Mouse (Mus musculus) stomach, postnatal 0 days (tissue): ENCODE results near the gene Tmem254a. TPM values are rescaled to one million over a fixed set of nuclear protein-coding genes. Genes with fewer than 3 reads are reported as not detected.
"Not testable (repeated sequence)": the region's sequence is repeated elsewhere in the genome, so short reads cannot be mapped to it uniquely, and the experiment has no call there.

ENCODE experiments used
- ATAC-seq: fragments of 200-750 bp; cut with Nextera tagmentation; 2 replicates; pipeline ENCODE4 v1.8.0; 2017; ENCODE audit not compliant: low FRiP score, low TSS enrichment
- DNase-seq: peaks from one replicate; pipeline ENCODE4 v3.0.0-alpha.2; 2016; ENCODE audit warnings: low spot score
- H3K27ac ChIP-seq: fragments of 300-500 bp; sonication (generic); replicated peaks from 2 replicates; pipeline ENCODE4 v1.5.1; 2014; ENCODE audit warnings: mild to moderate bottlenecking, control low read depth
- H3K27me3 ChIP-seq: fragments of 300-500 bp; sonication (generic); 2 replicates; pipeline ENCODE4 v1.6.1; 2014; ENCODE audit warnings: low read length; ENCODE audit not compliant: control insufficient read depth, insufficient read depth
- H3K36me3 ChIP-seq: fragments of 300-500 bp; sonication (generic); 2 replicates; pipeline ENCODE4 v1.6.1; 2014; ENCODE audit warnings: low read length, mixed read lengths; ENCODE audit not compliant: control insufficient read depth, insufficient read depth
- H3K4me1 ChIP-seq: fragments of 300-500 bp; sonication (generic); replicated peaks from 2 replicates; pipeline ENCODE4 v1.6.1; 2014; ENCODE audit warnings: antibody characterized with exemption; ENCODE audit not compliant: control insufficient read depth, insufficient read depth
- H3K4me2 ChIP-seq: fragments of 300-500 bp; sonication (generic); replicated peaks from 2 replicates; pipeline ENCODE4 v1.6.1; 2014; ENCODE audit warnings: low read depth, mild to moderate bottlenecking, control low read depth, moderate library complexity
- H3K4me3 ChIP-seq: fragments of 300-500 bp; sonication (generic); 2 replicates; pipeline ENCODE4 v1.5.1; 2014; ENCODE audit warnings: low read depth, low read length, control low read depth
- H3K9ac ChIP-seq: fragments of 300-500 bp; sonication (generic); 2 replicates; pipeline ENCODE4 v1.6.1; 2014; ENCODE audit warnings: mild to moderate bottlenecking, low read length, control low read depth, mixed read lengths
- H3K9me3 ChIP-seq: fragments of 300-500 bp; sonication (generic); 2 replicates; pipeline ENCODE4 v1.6.1; 2016; ENCODE audit warnings: low read length; ENCODE audit not compliant: control insufficient read depth
- WGBS: fragments of 180-500 bp; shearing (Covaris S2); extraction: QIAGEN DNeasy Blood & Tissue Kit; methylation state at CpG from one replicate; pipeline ENCODE4 v1.1.7; 2014; 5-methylcytosine and 5-hydroxymethylcytosine counted together
- polyA plus RNA-seq: library from polyadenylated mRNA; unstranded; fragments of >200 nt; fragmentation: Nextera tagmentation; extraction: Ambion mirVana; gene quantifications from 2 replicates; pipeline ENCODE4 v1.2.1, GENCODE M21; 2015

Tmem254a gene
- 4.2 TPM in 2 replicates for polyA plus RNA-seq

DNA sequence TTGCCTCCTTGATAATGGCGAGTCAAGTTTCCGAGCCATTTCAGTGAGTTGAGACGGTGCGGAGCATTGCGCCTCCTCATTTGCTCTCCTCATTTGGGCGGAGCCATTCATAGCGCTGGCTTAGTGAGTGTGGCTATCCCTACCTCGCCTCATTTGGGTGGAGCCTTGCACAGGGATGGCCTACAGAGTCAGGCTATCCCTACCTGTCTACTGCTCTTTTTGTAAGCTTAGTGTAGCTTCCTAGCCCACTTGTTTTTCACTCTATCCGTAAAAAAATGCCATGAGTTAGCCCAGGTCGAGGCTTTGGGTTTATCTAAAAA lies at the start of gene Tmem254a:
Gene Tmem254a, minus strand, starts transcription at position 111 of the 320 bp plus-strand sequence.
- H3K4me1 ChIP-seq, H3K27ac ChIP-seq, H3K4me2 ChIP-seq, H3K4me3 ChIP-seq, H3K9me3 ChIP-seq, H3K36me3 ChIP-seq, DNase-seq, H3K27me3 ChIP-seq, H3K9ac ChIP-seq: not testable (repeated sequence)
- no CpG with 5 or more reads among the region's 10 CpGs for WGBS
- peak; percentile 89 for ATAC-seq

DNA sequence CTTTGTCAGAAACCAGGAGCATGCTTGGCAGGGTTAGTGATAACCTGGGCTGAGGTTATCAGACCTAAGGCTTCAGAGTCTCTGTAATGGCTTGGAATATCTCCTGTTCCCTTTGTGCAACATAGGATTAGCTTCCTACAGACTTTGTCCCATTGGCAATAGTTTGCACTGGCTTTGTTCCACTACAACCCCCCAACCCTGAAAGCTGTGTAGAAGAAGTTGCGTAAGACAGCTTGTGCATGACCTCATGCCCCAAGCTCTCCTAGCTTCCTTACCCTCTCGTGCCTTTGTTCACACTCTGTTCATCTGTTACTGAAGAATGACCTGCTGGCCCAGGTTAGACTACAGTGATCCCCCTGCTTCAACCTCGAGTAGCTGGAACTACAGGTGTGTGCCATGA lies 30.4 kb upstream of the Tmem254a start:
- H3K27me3 ChIP-seq = not testable (repeated sequence)

GRCm38 (mm10) chr14:25938004-25938403 lies 10.5 kb upstream of the Tmem254a start, which contains the start of gene Cphx1:
Gene Cphx1 (plus strand): TSS chr14:25938304.
- H3K4me1 ChIP-seq, H3K4me3 ChIP-seq, H3K27me3 ChIP-seq, H3K4me2 ChIP-seq, H3K9me3 ChIP-seq, DNase-seq, H3K36me3 ChIP-seq, ATAC-seq, H3K9ac ChIP-seq, H3K27ac ChIP-seq: not testable (repeated sequence)
- no CpG with 5 or more reads among the region's 8 CpGs for WGBS

More for the DNA sequence above, 30.4 kb upstream of the Tmem254a start:
- not testable (repeated sequence) for DNase-seq, H3K4me2 ChIP-seq, H3K36me3 ChIP-seq, ATAC-seq, H3K27ac ChIP-seq, H3K9ac ChIP-seq, H3K4me3 ChIP-seq, H3K9me3 ChIP-seq, H3K4me1 ChIP-seq
- no CpG with 5 or more reads among the region's 3 CpGs for WGBS

DNA sequence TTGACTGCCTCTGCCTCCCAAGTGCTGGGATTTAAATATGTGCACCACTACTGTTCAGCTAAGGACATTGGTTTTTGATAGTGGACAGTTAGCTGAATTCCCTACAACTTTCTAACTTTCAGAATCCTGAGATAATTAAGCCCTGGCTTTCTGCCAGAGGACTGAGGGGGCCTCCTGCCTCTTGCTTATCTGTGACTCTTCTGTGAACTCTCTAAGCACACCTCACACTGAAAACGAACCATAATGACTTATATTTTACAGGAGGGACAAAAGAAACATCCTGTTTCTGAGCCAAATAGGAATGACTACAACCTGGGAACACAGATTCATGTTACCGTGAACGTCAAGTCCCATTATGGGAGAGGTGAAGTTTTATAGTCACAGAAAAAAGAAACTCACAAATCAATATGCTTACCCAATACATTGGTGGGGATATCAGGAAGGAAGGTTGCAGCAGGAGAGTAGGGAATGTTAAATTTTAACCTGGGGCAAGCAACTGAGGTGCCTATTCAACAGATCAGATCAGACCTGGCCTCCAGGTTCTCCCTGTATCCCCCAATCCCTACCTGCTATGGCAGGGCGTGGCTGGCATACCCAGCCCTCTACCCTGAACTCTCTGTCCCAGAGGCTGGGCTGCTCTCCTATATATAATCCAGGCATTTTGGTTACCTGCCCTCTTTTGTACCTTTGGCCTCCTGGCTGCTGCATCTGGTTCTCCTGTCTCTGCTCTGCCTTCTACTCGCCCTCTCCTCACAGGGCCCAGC lies 9.6 kb upstream of the Tmem254a start:
- H3K4me2 ChIP-seq, H3K9me3 ChIP-seq, H3K4me3 ChIP-seq, ATAC-seq, H3K36me3 ChIP-seq, H3K27me3 ChIP-seq, H3K9ac ChIP-seq, DNase-seq, H3K27ac ChIP-seq, H3K4me1 ChIP-seq: not testable (repeated sequence)
- WGBS = no CpG with 5 or more reads among the region's 5 CpGs

DNA sequence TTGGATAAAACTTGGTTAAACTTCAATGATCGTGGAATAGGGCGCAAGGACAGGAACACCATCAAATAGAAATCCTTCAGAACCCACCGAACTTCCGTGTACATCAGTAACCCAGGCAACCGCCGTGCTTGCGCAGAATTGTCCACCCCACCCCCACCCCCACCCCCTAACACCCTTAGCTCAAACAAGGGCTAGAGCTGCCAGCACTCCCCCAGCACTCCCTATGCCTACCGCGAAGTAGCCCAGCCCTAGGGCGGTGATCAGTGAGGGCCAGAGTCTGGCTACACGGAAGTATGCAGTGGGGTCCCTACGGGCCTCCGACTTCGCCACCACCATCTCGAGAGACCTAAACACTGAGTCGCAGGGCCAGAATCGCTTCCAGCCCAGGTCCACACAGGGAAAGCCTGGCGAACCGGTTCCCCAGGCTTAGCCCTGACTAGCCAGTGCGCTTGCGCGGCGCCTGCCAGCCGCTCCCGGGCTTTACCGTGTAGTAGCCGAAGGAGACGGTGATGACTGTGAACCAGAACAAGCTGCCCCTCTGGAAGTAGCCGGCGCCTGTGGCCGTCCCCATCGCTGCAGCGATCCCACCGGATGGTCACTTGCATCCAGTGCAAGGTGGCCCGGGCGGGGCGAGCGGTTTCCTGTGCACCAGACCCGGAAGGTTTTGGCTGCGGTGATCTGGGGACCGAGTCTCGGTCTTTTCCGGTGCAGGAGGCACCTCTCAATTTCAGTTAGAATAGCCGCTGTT lies 484 bp downstream of the Tmem254a start:
- not testable (repeated sequence) for H3K4me1 ChIP-seq, H3K9ac ChIP-seq
- no CpG with 5 or more reads among the region's 44 CpGs for WGBS

GRCm38 (mm10) chr14:25918427-25919170 lies 8.9 kb downstream of the Tmem254a start:
- not testable (repeated sequence) for H3K4me2 ChIP-seq, H3K4me1 ChIP-seq, H3K9me3 ChIP-seq, H3K36me3 ChIP-seq, H3K27me3 ChIP-seq, H3K27ac ChIP-seq, H3K9ac ChIP-seq, H3K4me3 ChIP-seq, DNase-seq
- WGBS = no CpG with 5 or more reads among the region's 5 CpGs
- peak; percentile 64; the same call in 1 of the 2 replicates for ATAC-seq

More for the DNA sequence above, 484 bp downstream of the Tmem254a start:
- H3K27ac ChIP-seq, DNase-seq, H3K4me3 ChIP-seq, H3K36me3 ChIP-seq, H3K4me2 ChIP-seq, H3K27me3 ChIP-seq, H3K9me3 ChIP-seq: not testable (repeated sequence)
- peak; percentile 91 for ATAC-seq

DNA sequence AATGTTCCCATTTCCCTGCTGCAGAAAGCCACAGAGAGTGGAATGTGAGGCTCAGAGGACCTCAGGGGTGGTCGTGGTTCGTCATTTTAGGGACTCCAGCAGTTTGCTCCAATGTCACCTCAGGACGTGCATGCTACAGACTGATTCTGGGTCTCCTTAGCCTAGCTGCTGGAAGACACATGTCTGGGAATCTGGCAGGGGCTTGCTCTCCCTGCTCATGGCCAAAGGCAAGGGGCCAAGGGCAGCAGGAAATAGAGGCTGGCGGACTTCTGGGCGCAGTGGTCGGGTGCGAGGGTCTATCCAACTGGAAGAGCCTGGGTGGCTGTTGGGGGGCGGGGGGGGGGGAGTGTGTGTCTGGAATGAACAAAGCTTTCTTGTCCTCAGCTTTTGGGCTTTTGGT lies 18.5 kb downstream of the Tmem254a start:
- not testable (repeated sequence) for H3K27ac ChIP-seq, H3K9me3 ChIP-seq, ATAC-seq, H3K27me3 ChIP-seq, H3K9ac ChIP-seq, H3K4me3 ChIP-seq, H3K36me3 ChIP-seq, H3K4me1 ChIP-seq, DNase-seq, H3K4me2 ChIP-seq
- WGBS = no CpG with 5 or more reads among the region's 8 CpGs

- WGBS = no CpG with 5 or more reads among the region's 9 CpGs
- not testable (repeated sequence) for ATAC-seq
Observed at GRCm38 (mm10) chr14:25907272-25907671, 20.2 kb downstream of the Tmem254a start.

More at GRCm38 (mm10) chr14:25907272-25907671, 20.2 kb downstream of the Tmem254a start:
- not testable (repeated sequence) for H3K4me2 ChIP-seq, H3K4me3 ChIP-seq, DNase-seq, H3K27ac ChIP-seq, H3K36me3 ChIP-seq, H3K9ac ChIP-seq, H3K4me1 ChIP-seq, H3K9me3 ChIP-seq, H3K27me3 ChIP-seq
